In genomic region chr5:111409412-111410044, GRCm38 (mm10) we compare ENCODE assay signal across 8 mouse cellular contexts. TPM values are rescaled to one million over a fixed set of nuclear protein-coding genes. Genes with fewer than 3 reads are reported as not detected.
DNase-seq lines count a peak whose midpoint lies in the region; ATAC-seq and TF ChIP-seq lines count a peak whose summit lies in the region.

No protein-coding gene starts in this region.

- H3K4me2 ChIP-seq in liver, embryonic 11.5 days: no peak overlapping the region
- H3K4me2 ChIP-seq in midbrain, embryonic 11.5 days: no peak overlapping the region

- H3K36me3 ChIP-seq in liver, adult 2 months (ENCODE audit: control insufficient read depth, insufficient read depth, low read length): no peaks in the 10 kb centered on the region
- no peaks in the 10 kb centered on the region for H3K36me3 ChIP-seq in liver, embryonic 11.5 days (ENCODE audit: control insufficient read depth, insufficient read depth, low read length)
- no peaks in the 10 kb centered on the region for H3K36me3 ChIP-seq in midbrain, embryonic 11.5 days (ENCODE audit: control insufficient read depth, insufficient read depth, low read length)

- ATAC-seq in liver, embryonic 11.5 days (replicated peaks; ENCODE audit: low FRiP score): no peak
- ATAC-seq in midbrain, embryonic 11.5 days (ENCODE audit: low FRiP score): no peak

- DNase-seq in liver, adult 2 months (ENCODE audit: extremely low read depth, low read depth, low spot score): no peak
- no peak for DNase-seq in liver, embryonic 11.5 days (ENCODE audit: low spot score)
- DNase-seq in c-Kit-positive CD71-positive TER-119-positive erythroid progenitor cells, embryonic 14.5 days (ENCODE audit: low spot score): peak; percentile 9
- peak; percentile 31 to 57 for DNase-seq in heart, postnatal 10 days
- DNase-seq in naive thymus-derived CD4-positive, alpha-beta T cell, adult 2 months (ENCODE audit: low read depth): peak; percentile 17
- no peak for DNase-seq in frontal cortex, postnatal 14 days (ENCODE audit: low spot score in 2 of 2)
- no peak for DNase-seq in urinary bladder, adult 2 months (ENCODE audit: low spot score)
- no peak for DNase-seq in midbrain, embryonic 11.5 days (ENCODE audit: low spot score, missing footprints)

- TF ChIP-seq CTCF in liver, adult 2 months (IDR thresholded peaks at IDR 0.05; ENCODE audit: low read depth, low read length): peak; percentile 53; the same call in 1 of the 2 replicates

- H3K27me3 ChIP-seq in liver, adult 2 months (ENCODE audit: control insufficient read depth, insufficient read depth, low read length): no peaks in the 10 kb centered on the region
- peaks cover 21% of the 10 kb centered on the region for H3K27me3 ChIP-seq in liver, embryonic 11.5 days (replicated peaks; ENCODE audit: control insufficient read depth, insufficient read depth, low read length)
- H3K27me3 ChIP-seq in midbrain, embryonic 11.5 days (ENCODE audit: control insufficient read depth, insufficient read depth, low read length): no peaks in the 10 kb centered on the region

- no peaks in the 10 kb centered on the region for H3K9me3 ChIP-seq in liver, embryonic 11.5 days (ENCODE audit: control insufficient read depth, low read length)
- H3K9me3 ChIP-seq in midbrain, embryonic 11.5 days (ENCODE audit: control insufficient read depth, low read length): no peaks in the 10 kb centered on the region

- TF ChIP-seq POLR2A in liver, adult 2 months (IDR thresholded peaks at IDR 0.05; ENCODE audit: extremely low read depth, insufficient read depth, low read length): no peak

- no peaks in the 10 kb centered on the region for H3K79me2 ChIP-seq in liver, adult 2 months (ENCODE audit: control insufficient read depth, insufficient read depth, low read length)

- 0% methylated on average over 1 of the region's 1 CpGs for WGBS in liver, adult 2 months
- 5% methylated on average over 1 of the region's 1 CpGs for WGBS in liver, embryonic 11.5 days
- WGBS in midbrain, embryonic 11.5 days: 21% methylated on average over 1 of the region's 1 CpGs

- H3K27ac ChIP-seq in liver, adult 2 months (replicated peaks; ENCODE audit: insufficient read depth, low read depth, low read length): no peak overlapping the region
- H3K27ac ChIP-seq in liver, embryonic 11.5 days (ENCODE audit: low read depth, low read length): no peak overlapping the region
- H3K27ac ChIP-seq in midbrain, embryonic 11.5 days (ENCODE audit: low read depth, low read length): no peak overlapping the region

- H3K4me3 ChIP-seq in liver, adult 2 months (ENCODE audit: insufficient read depth, low read depth, low read length): no peak overlapping the region
- no peak overlapping the region for H3K4me3 ChIP-seq in liver, embryonic 11.5 days (ENCODE audit: low read depth, low read length)
- H3K4me3 ChIP-seq in midbrain, embryonic 11.5 days (ENCODE audit: low read depth, low read length): no peak overlapping the region

- H3K9ac ChIP-seq in liver, adult 2 months (ENCODE audit: low read depth, low read length): no peak overlapping the region
- H3K9ac ChIP-seq in liver, embryonic 11.5 days (ENCODE audit: low read depth, low read length): no peak overlapping the region
- no peak overlapping the region for H3K9ac ChIP-seq in midbrain, embryonic 11.5 days (ENCODE audit: low read length)

- intact Hi-C loops in heart, postnatal 10 days (cut with DNase I): loop anchor here (5.0 to 10.0 kb wide), 3 partner anchors 403 to 665 kb away; no protein-coding TSS in a partner anchor

- H3K4me1 ChIP-seq in liver, adult 2 months (ENCODE audit: control insufficient read depth, insufficient read depth, low read length): no peaks in the 10 kb centered on the region
- no peaks in the 10 kb centered on the region for H3K4me1 ChIP-seq in liver, embryonic 11.5 days (replicated peaks; ENCODE audit: control insufficient read depth, insufficient read depth, low read length)
- H3K4me1 ChIP-seq in midbrain, embryonic 11.5 days (ENCODE audit: control insufficient read depth, insufficient read depth, low read length): peaks cover 17% of the 10 kb centered on the region

RNA-seq across cellular contexts. Expression of gene Mn1, which starts 7.6 kb away (rescaled TPM):
- 3.4 and 6.2 TPM in 2 replicates for total RNA-seq in liver, adult 2 months (2014; rRNA removed)
- polyA plus RNA-seq in liver, adult 2 months (2012; rRNA removed): 5.7 and 7.3 TPM in 2 replicates
- 5.2 and 5.3 TPM in 2 replicates for polyA plus RNA-seq in liver, embryonic 11.5 days (2014; fragmentation: Nextera tagmentation; extraction: Ambion mirVana)
- 10 to 100 TPM; 17.5 to 18.9 TPM for total RNA-seq in heart, postnatal 10 days (2021)
- polyA plus RNA-seq in urinary bladder, adult 2 months (2012; rRNA removed): 4.9 and 8.3 TPM in 2 replicates
- 42.0 and 46.2 TPM in 2 replicates for polyA plus RNA-seq in midbrain, embryonic 11.5 days (2014; fragmentation: Nextera tagmentation; extraction: Ambion mirVana)

Comparison
In these comparisons a context has a peak if more than half of its experiments do, and no peak if none do; other contexts are left out.
1. DNase-seq: peak in c-Kit-positive CD71-positive TER-119-positive erythroid progenitor cells, embryonic 14.5 days (single experiment), heart, postnatal 10 days (2 of 2) and naive thymus-derived CD4-positive, alpha-beta T cell, adult 2 months (single experiment); none in liver, adult 2 months (single experiment), liver, embryonic 11.5 days (single experiment), frontal cortex, postnatal 14 days (0 of 2), urinary bladder, adult 2 months (single experiment) and midbrain, embryonic 11.5 days (single experiment).